Comparison of ENCODE assay signal across 8 mouse cellular contexts in genomic region chr10:60685764-60686640, GRCm38 (mm10). TPM values are rescaled to one million over a fixed set of nuclear protein-coding genes. Genes with fewer than 3 reads are reported as not detected.
DNase-seq lines count a peak whose midpoint lies in the region; ATAC-seq and TF ChIP-seq lines count a peak whose summit lies in the region.

No protein-coding gene starts in this region.

- 6% methylated on average over 50 of the region's 50 CpGs for WGBS in heart, embryonic 13.5 days
- 6% methylated on average over 50 of the region's 50 CpGs for WGBS in forebrain, embryonic 14.5 days
- 9% methylated on average over 50 of the region's 50 CpGs for WGBS in liver, postnatal 0 days (ENCODE audit: insufficient replicate concordance)

- peak overlapping the region; percentile 78 for H3K9ac ChIP-seq in heart, embryonic 13.5 days
- peak overlapping the region; percentile 61; the same call in 1 of the 2 replicates for H3K9ac ChIP-seq in forebrain, embryonic 14.5 days (ENCODE audit: low read length)
- H3K9ac ChIP-seq in liver, postnatal 0 days (replicated peaks): no peak overlapping the region

- no peak for TF ChIP-seq EP300 in liver, postnatal 0 days (IDR thresholded peaks at IDR 0.05; ENCODE audit: low read depth)

- H3K27me3 ChIP-seq in heart, embryonic 13.5 days (replicated peaks): peaks cover 95% of the 10 kb centered on the region
- peaks cover 49% of the 10 kb centered on the region for H3K27me3 ChIP-seq in forebrain, embryonic 14.5 days (replicated peaks; ENCODE audit: control insufficient read depth, insufficient read depth, low read length)
- H3K27me3 ChIP-seq in liver, postnatal 0 days (ENCODE audit: insufficient read depth, low read length): peaks cover 47% of the 10 kb centered on the region

- TF ChIP-seq CTCF in liver, postnatal 0 days (IDR thresholded peaks at IDR 0.05; ENCODE audit: low read depth): no peak

- no peaks in the 10 kb centered on the region for H3K36me3 ChIP-seq in heart, embryonic 13.5 days
- H3K36me3 ChIP-seq in forebrain, embryonic 14.5 days (ENCODE audit: control insufficient read depth, insufficient read depth, low read length): no peaks in the 10 kb centered on the region
- H3K36me3 ChIP-seq in liver, postnatal 0 days (replicated peaks; ENCODE audit: insufficient read depth, low read length): no peaks in the 10 kb centered on the region

- H3K9me3 ChIP-seq in heart, embryonic 13.5 days: no peaks in the 10 kb centered on the region
- H3K9me3 ChIP-seq in forebrain, embryonic 14.5 days (replicated peaks; ENCODE audit: control insufficient read depth, low read length): no peaks in the 10 kb centered on the region
- H3K9me3 ChIP-seq in liver, postnatal 0 days (ENCODE audit: low read length): no peaks in the 10 kb centered on the region

- no peak overlapping the region for H3K27ac ChIP-seq in heart, embryonic 13.5 days (replicated peaks)
- no peak overlapping the region for H3K27ac ChIP-seq in forebrain, embryonic 14.5 days (ENCODE audit: low read depth, low read length)
- no peak overlapping the region for H3K27ac ChIP-seq in liver, postnatal 0 days (ENCODE audit: low read depth)

- DNase-seq in heart, postnatal 4 days: no peak
- DNase-seq in R1 (ENCODE audit: low read depth, low spot score): peak; percentile 31
- DNase-seq in forebrain, embryonic 14.5 days (ENCODE audit: low spot score): no peak
- no peak for DNase-seq in liver, postnatal 0 days
- DNase-seq in adipocyte (ENCODE audit: low spot score): no peak
- DNase-seq in layer of hippocampus, postnatal 36 days: no peak
- DNase-seq in c-Kit-positive CD71-positive TER-119-positive erythroid progenitor cells, embryonic 14.5 days (ENCODE audit: low spot score): no peak

- peak overlapping the region; percentile 99 for H3K4me2 ChIP-seq in heart, embryonic 13.5 days
- peak overlapping the region; percentile 100 for H3K4me2 ChIP-seq in forebrain, embryonic 14.5 days (ENCODE audit: low read length)
- no peak overlapping the region for H3K4me2 ChIP-seq in liver, postnatal 0 days (ENCODE audit: low read depth, low read length)

- peaks cover 15% of the 10 kb centered on the region for H3K4me1 ChIP-seq in heart, embryonic 13.5 days
- peaks cover 11% of the 10 kb centered on the region for H3K4me1 ChIP-seq in forebrain, embryonic 14.5 days (ENCODE audit: control insufficient read depth, insufficient read depth, low read length)
- peaks cover 6% of the 10 kb centered on the region; the same call in 1 of the 2 replicates for H3K4me1 ChIP-seq in liver, postnatal 0 days (ENCODE audit: insufficient read depth)

- peak overlapping the region; percentile 67 for H3K4me3 ChIP-seq in heart, embryonic 13.5 days
- H3K4me3 ChIP-seq in forebrain, embryonic 14.5 days (ENCODE audit: low read depth, low read length): peak overlapping the region; percentile 56
- H3K4me3 ChIP-seq in liver, postnatal 0 days (ENCODE audit: low read depth, low read length): peak overlapping the region; percentile 47; the same call in 1 of the 2 replicates

- ATAC-seq in heart, embryonic 13.5 days (ENCODE audit: extremely low read depth, insufficient number of reproducible peaks, low FRiP score, low TSS enrichment): no peak
- no peak for ATAC-seq in forebrain, embryonic 14.5 days
- ATAC-seq in liver, postnatal 0 days: no peak

RNA-seq across cellular contexts. Expression of gene Cdh23, which starts 10.3 kb away (rescaled TPM):
- 0.09 and 0.27 TPM in 2 replicates for polyA plus RNA-seq in heart, embryonic 13.5 days (2015; fragmentation: Nextera tagmentation; extraction: Ambion mirVana)
- total RNA-seq in heart, postnatal 4 days (2021): 1 to 10 TPM; 4.0 to 4.4 TPM
- polyA plus RNA-seq in forebrain, embryonic 14.5 days (2014; fragmentation: Nextera tagmentation; extraction: Ambion mirVana): 2.0 and 2.8 TPM in 2 replicates
- 0.28 and 0.40 TPM in 2 replicates for polyA plus RNA-seq in liver, postnatal 0 days (2015; fragmentation: Nextera tagmentation; extraction: Ambion mirVana)
- total RNA-seq in layer of hippocampus, postnatal 36 days (2021): 1 to 10 TPM; 1.7 to 3.5 TPM
